Mouse (Mus musculus) cortical plate, adult 2 months (tissue): ENCODE data around the gene Reg3d. TPM values are rescaled to one million over a fixed set of nuclear protein-coding genes. Genes with fewer than 3 reads are reported as not detected.

Experiments used
- H3K27ac ChIP-seq: fragments of 200-500 bp; 2 replicates; pipeline ENCODE4 v1.5.1; 2012; ENCODE audit warnings: low read length, control low read depth, inconsistent platforms; ENCODE audit not compliant: insufficient read depth
- H3K4me1 ChIP-seq: fragments of 200-500 bp; 2 replicates; pipeline ENCODE4 v1.6.1; 2011; ENCODE audit warnings: low read length; ENCODE audit not compliant: control insufficient read depth, insufficient read depth
- H3K4me3 ChIP-seq: fragments of 200-500 bp; 2 replicates; pipeline ENCODE4 v1.5.1; 2011; ENCODE audit warnings: mild to moderate bottlenecking, low read length, control low read depth; ENCODE audit not compliant: insufficient read depth
- CTCF ChIP-seq: fragments of 200-500 bp; IDR thresholded peaks from 2 replicates; pipeline ENCODE4 v1.5.1; 2011; ENCODE audit warnings: mild to moderate bottlenecking, control low read depth, low read length; ENCODE audit not compliant: insufficient read depth; ENCODE audit errors: extremely low read depth
- POLR2A ChIP-seq: fragments of 200-500 bp; IDR thresholded peaks from 2 replicates; pipeline ENCODE4 v1.6.1; 2011; ENCODE audit warnings: mild to moderate bottlenecking, low read length, control low read depth; ENCODE audit not compliant: insufficient read depth; ENCODE audit errors: extremely low read depth
- polyA plus RNA-seq: library from polyadenylated mRNA; depleted of rRNA; stranded (reverse); fragments of >200 nt; gene quantifications from 2 replicates; pipeline ENCODE4 v1.2.3, GENCODE M21; 2012; rRNA removed

The Reg3d gene
- polyA plus RNA-seq, 1 experiment, result not detected

DNA sequence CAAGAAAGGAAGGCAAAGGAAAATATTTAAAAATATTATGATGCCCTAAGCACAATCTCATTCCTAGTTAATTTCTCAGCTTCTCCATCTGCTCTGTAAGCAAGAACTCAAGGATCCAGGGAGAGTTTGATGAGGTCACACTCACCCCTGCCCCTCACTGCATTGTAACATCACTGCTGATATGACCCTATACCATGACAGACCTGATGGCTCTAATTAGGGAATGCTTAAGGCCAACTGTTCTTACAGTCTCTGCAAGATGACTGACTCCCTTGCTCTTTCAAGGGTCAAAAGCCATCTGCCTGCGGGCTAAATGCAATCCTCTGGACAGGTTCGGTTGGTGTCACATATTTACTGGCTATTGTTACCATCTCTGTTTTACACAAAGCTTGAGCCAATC is 49.5 kb downstream of the Reg3d start:
- TF ChIP-seq CTCF, result no peak
- no peak for TF ChIP-seq POLR2A
- H3K27ac ChIP-seq, result no peak overlapping the region
- no peak overlapping the region for H3K4me3 ChIP-seq
- H3K4me1 ChIP-seq, result no peaks in the 10 kb centered on the region

DNA sequence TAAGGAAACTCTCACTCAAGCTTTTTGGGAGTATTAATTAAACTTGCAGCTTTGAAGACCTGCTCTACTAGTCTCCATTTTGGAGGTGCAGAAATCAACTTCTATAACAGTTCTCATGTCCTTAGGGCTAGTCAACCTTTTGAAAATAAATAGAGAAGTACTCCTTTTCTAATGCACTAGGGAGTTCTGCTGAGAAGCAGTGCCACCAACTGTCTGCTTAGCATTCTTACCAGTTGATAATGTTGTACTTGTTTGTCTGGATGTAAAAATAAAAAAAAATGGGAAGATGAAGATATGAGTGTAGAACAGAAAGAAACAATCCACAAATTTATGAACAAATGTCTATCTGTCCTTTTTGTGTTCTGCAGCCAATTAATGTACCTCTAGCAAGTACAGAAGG is 50.9 kb downstream of the Reg3d start:
- TF ChIP-seq CTCF (peak; percentile 20; the same call in 1 of the 2 replicates), POLR2A (no peak)
- no peak overlapping the region for H3K4me3 ChIP-seq
- H3K4me1 ChIP-seq, result no peaks in the 10 kb centered on the region
- no peak overlapping the region for H3K27ac ChIP-seq

Other genes with a start within 250 kb of the Reg3d start
- 0.23 and 0.38 TPM in 2 replicates for gene Reg3b, start 8.2 kb downstream of the Reg3d start, polyA plus RNA-seq
- gene Reg3a, start 1.8 kb upstream of the Reg3d start, polyA plus RNA-seq, result not detected in 2 replicates
- not detected in 2 replicates for gene Reg2, start 16.8 kb upstream of the Reg3d start, polyA plus RNA-seq
- not detected in 2 replicates for gene Reg1, start 43.8 kb upstream of the Reg3d start, polyA plus RNA-seq
- 0.19 TPM in 1 of 2 replicates, not detected in the other for gene Reg3g, start 90.0 kb upstream of the Reg3d start, polyA plus RNA-seq